Mouse (Mus musculus) CH12.LX (cell line): ENCODE results near the gene Celsr3. TPM values are rescaled to one million over a fixed set of nuclear protein-coding genes. Genes with fewer than 3 reads are reported as not detected.

ENCODE experiments used
- DNase-seq: peaks from one replicate; pipeline ENCODE4 v3.0.0-alpha.2; 2013; ENCODE audit errors: extremely low read depth
- H3K27ac ChIP-seq: 2 replicates; pipeline ENCODE4 v1.5.1; 2012; ENCODE audit warnings: low read depth, mild to moderate bottlenecking, control low read depth, moderate library complexity; ENCODE audit not compliant: insufficient read depth
- H3K27me3 ChIP-seq: replicated peaks from 2 replicates; pipeline ENCODE3; 2012; ENCODE audit warnings: inconsistent platforms
- H3K36me3 ChIP-seq, 2 experiments: replicated peaks in 1 of 2; 2 replicates each; pipeline versions ENCODE3 to v1.6.1; 2012; ENCODE audit warnings: inconsistent platforms in 1 of 2, low read length in 1 of 2, mild to moderate bottlenecking in 1 of 2, mixed read lengths in 1 of 2, moderate library complexity in 1 of 2; ENCODE audit not compliant: control insufficient read depth in 1 of 2, insufficient read depth in 1 of 2
- H3K4me1 ChIP-seq, 2 experiments: 2 replicates each; pipeline ENCODE4 v1.6.1; 2012; ENCODE audit warnings: inconsistent platforms in 1 of 2, moderate library complexity in 1 of 2; ENCODE audit not compliant: insufficient read depth in 2 of 2, control insufficient read depth in 1 of 2
- H3K4me2 ChIP-seq: 2 replicates; pipeline ENCODE4 v1.6.1; 2012; ENCODE audit warnings: low read depth, mild to moderate bottlenecking, control low read depth; ENCODE audit not compliant: poor library complexity, insufficient read depth, severe bottlenecking
- H3K4me3 ChIP-seq, 3 experiments: fragments of 150-350 bp in 1 of 3; sonication (generic) in 1 of 3; replicated peaks in 1 of 3; 2 replicates each; pipeline versions ENCODE3 to v1.5.1; 2011 to 2012; ENCODE audit warnings: low read depth in 2 of 3, low read length in 2 of 3, mild to moderate bottlenecking in 2 of 3, moderate library complexity in 2 of 3, control low read depth in 1 of 3, improper control_type of control experiment in 1 of 3, inconsistent platforms in 1 of 3, mixed read lengths in 1 of 3; ENCODE audit not compliant: poor library complexity in 1 of 3
- H3K79me2 ChIP-seq: replicated peaks from 2 replicates; pipeline ENCODE4 v1.6.1; 2012; ENCODE audit warnings: mild to moderate bottlenecking, moderate library complexity; ENCODE audit not compliant: control insufficient read depth, poor library complexity, insufficient read depth, severe bottlenecking; ENCODE audit errors: extremely low read depth
- H3K9ac ChIP-seq: 2 replicates; pipeline ENCODE4 v1.6.1; 2012; ENCODE audit warnings: low read depth, mild to moderate bottlenecking, control low read depth, moderate library complexity; ENCODE audit not compliant: insufficient read depth
- H3K9me3 ChIP-seq: replicated peaks from 2 replicates; pipeline ENCODE3; 2012; ENCODE audit warnings: low read length, inconsistent platforms, mixed read lengths
- BHLHE40 ChIP-seq: IDR thresholded peaks from 2 replicates; pipeline ENCODE4 v1.6.1; 2011; ENCODE audit warnings: mild to moderate bottlenecking, low read depth, low read length, improper control_type of control experiment
- CHD2 ChIP-seq: IDR thresholded peaks from 2 replicates; pipeline ENCODE4 v1.6.1; 2011; ENCODE audit warnings: low read length, improper control_type of control experiment
- E2F4 ChIP-seq: IDR thresholded peaks from 2 replicates; pipeline ENCODE4 v1.6.1; 2011; ENCODE audit warnings: low read depth, low read length, improper control_type of control experiment; ENCODE audit not compliant: insufficient replicate concordance
- ELF1 ChIP-seq: IDR thresholded peaks from 2 replicates; pipeline ENCODE4 v1.6.1; 2014; ENCODE audit warnings: low read depth, mild to moderate bottlenecking, inconsistent platforms, low read length, improper control_type of control experiment
- EP300 ChIP-seq: IDR thresholded peaks from 2 replicates; pipeline ENCODE4 v1.6.1; 2011; ENCODE audit warnings: low read length, improper control_type of control experiment
- ETS1 ChIP-seq: conservative IDR thresholded peaks from 2 replicates; pipeline ENCODE4 v1.6.1; 2012; ENCODE audit warnings: low read depth, mild to moderate bottlenecking, inconsistent platforms, low read length, improper control_type of control experiment, moderate library complexity
- JUN ChIP-seq: IDR thresholded peaks from 2 replicates; pipeline ENCODE4 v1.6.1; 2011; ENCODE audit warnings: low read depth, mild to moderate bottlenecking, low read length, improper control_type of control experiment, moderate library complexity; ENCODE audit not compliant: insufficient read depth
- JUND ChIP-seq: conservative IDR thresholded peaks from 2 replicates; pipeline ENCODE4 v1.6.1; 2011; ENCODE audit warnings: low read depth, low read length, improper control_type of control experiment
- MAFK ChIP-seq: IDR thresholded peaks from 2 replicates; pipeline ENCODE4 v1.6.1; 2011; ENCODE audit warnings: low read length, improper control_type of control experiment; ENCODE audit not compliant: insufficient replicate concordance
- MAZ ChIP-seq: IDR thresholded peaks from 2 replicates; pipeline ENCODE4 v1.6.1; 2012; ENCODE audit warnings: low read depth, mild to moderate bottlenecking, inconsistent platforms, low read length, improper control_type of control experiment, moderate library complexity
- MYC ChIP-seq: IDR thresholded peaks from 2 replicates; pipeline ENCODE4 v1.6.1; 2011; ENCODE audit warnings: low read depth, mild to moderate bottlenecking, improper control_type of control experiment, low read length
- NELFE ChIP-seq: IDR thresholded peaks from 2 replicates; pipeline ENCODE4 v1.6.1; 2011; ENCODE audit warnings: low read depth, low read length, improper control_type of control experiment
- NRF1 ChIP-seq: IDR thresholded peaks from 2 replicates; pipeline ENCODE4 v1.6.1; 2014; ENCODE audit warnings: low read depth, mild to moderate bottlenecking, inconsistent platforms, low read length, improper control_type of control experiment, moderate library complexity
- RCOR1 ChIP-seq: conservative IDR thresholded peaks from 2 replicates; pipeline ENCODE4 v1.6.1; 2012; ENCODE audit warnings: low read depth, mild to moderate bottlenecking, inconsistent platforms, low read length, improper control_type of control experiment
- SIN3A ChIP-seq: IDR thresholded peaks from 2 replicates; pipeline ENCODE4 v1.6.1; 2012; ENCODE audit warnings: low read length, improper control_type of control experiment, inconsistent platforms
- SMC3 ChIP-seq: IDR thresholded peaks from 2 replicates; pipeline ENCODE4 v1.6.1; 2011; ENCODE audit warnings: low read depth, low read length, improper control_type of control experiment
- TBP ChIP-seq: conservative IDR thresholded peaks from 2 replicates; pipeline ENCODE4 v1.6.1; 2011; ENCODE audit warnings: low read depth, low read length, improper control_type of control experiment
- TCF12 ChIP-seq: IDR thresholded peaks from 2 replicates; pipeline ENCODE4 v1.6.1; 2014; ENCODE audit warnings: low read depth, mild to moderate bottlenecking, inconsistent platforms, low read length, improper control_type of control experiment
- UBTF ChIP-seq: IDR thresholded peaks from 2 replicates; pipeline ENCODE4 v1.6.1; 2012; ENCODE audit warnings: low read depth, mild to moderate bottlenecking, inconsistent platforms, low read length, improper control_type of control experiment, moderate library complexity
- USF1 ChIP-seq: IDR thresholded peaks from 2 replicates; pipeline ENCODE4 v1.6.1; 2014; ENCODE audit warnings: low read depth, mild to moderate bottlenecking, inconsistent platforms, low read length, improper control_type of control experiment
- USF2 ChIP-seq: conservative IDR thresholded peaks from 2 replicates; pipeline ENCODE4 v1.6.1; 2011; ENCODE audit warnings: low read depth, low read length, improper control_type of control experiment
- ZKSCAN1 ChIP-seq: IDR thresholded peaks from 2 replicates; pipeline ENCODE4 v1.6.1; 2012; ENCODE audit warnings: low read depth, inconsistent platforms, low read length, improper control_type of control experiment, borderline replicate concordance
- ZMIZ1 ChIP-seq: IDR thresholded peaks from 2 replicates; pipeline ENCODE4 v1.6.1; 2012; ENCODE audit warnings: low read depth, mild to moderate bottlenecking, inconsistent platforms, low read length, improper control_type of control experiment
- ZNF384 ChIP-seq: IDR thresholded peaks from 2 replicates; pipeline ENCODE4 v1.6.1; 2012; ENCODE audit warnings: low read depth, low read length, improper control_type of control experiment, inconsistent platforms
- dilution Hi-C: fragments of 300-500 bp; cut with MboI; formaldehyde crosslinking; loops from 2 replicates; pipeline ENCODE4 v1.14.3; 2020; ENCODE audit warnings: low sequenced_read_pairs; ENCODE audit not compliant: extremely low pct_unique_long_range_greater_than_20kb, extremely low pct_ligation_motif_present
- in situ Hi-C: fragments of 300-500 bp; cut with MboI; formaldehyde crosslinking; loops from 3 replicates; pipeline ENCODE4 v1.14.3; 2019; ENCODE audit warnings: low sequenced_read_pairs, low pct_ligation_motif_present, low pct_unique_long_range_greater_than_20kb, mixed read lengths
- polyA plus RNA-seq: library from polyadenylated mRNA; unstranded; fragments of >175 nt; gene quantifications from 2 replicates; pipeline ENCODE4 v1.2.1, GENCODE M21; 2012; ENCODE audit warnings: low read depth; ENCODE audit not compliant: insufficient read length
- total RNA-seq, 2 experiments: library from RNA; depleted of rRNA; stranded (reverse); fragments of 300-350 nt in 1 of 2; fragments of >200 nt in 1 of 2; gene quantifications; 2 replicates each; pipeline ENCODE4 v1.2.3; 2012 to 2014

Gene Celsr3
- total and polyA plus RNA-seq, 3 experiments, result 0.04 TPM; not detected in 2

- H3K27me3 ChIP-seq, result no peaks in the 10 kb centered on the region
- DNase-seq, result no peak
- no peak overlapping the region for H3K4me2 ChIP-seq
- TF ChIP-seq USF1 (no peak), JUND (no peak), CHD2 (no peak), ZNF384 (no peak), E2F4 (no peak), UBTF (no peak), MAFK (no peak), JUN (no peak), SMC3 (no peak), MAZ (no peak), TBP (no peak)
- TF ChIP-seq, all 38 proteins: peak for 0
- Histone ChIP-seq H3K9ac (no peak overlapping the region), H3K4me1 (peaks cover 12 to 23% of the 10 kb centered on the region in 2 experiments), H3K36me3 (peaks cover 36 to 71% of the 10 kb centered on the region in 2 experiments), H3K27ac (no peak overlapping the region), H3K4me3 (no peak overlapping the region), H3K79me2 (no peaks in the 10 kb centered on the region), H3K9me3 (no peaks in the 10 kb centered on the region)
- in situ Hi-C loops, result loop anchor here (10.0 kb wide), 1 partner anchor 51 kb away; no protein-coding TSS in a partner anchor
- dilution Hi-C loops, result no loop called here
Measured at GRCm38 (mm10) chr9:108805768-108806167, 20.4 kb upstream of the Celsr3 start.

- no peak overlapping the region for H3K27ac ChIP-seq
- no peak overlapping the region for H3K9ac ChIP-seq
- dilution Hi-C loops, result no loop called here
- in situ Hi-C loops, result loop anchor here (10.0 kb wide), 1 partner anchor 52 kb away; no protein-coding TSS in a partner anchor
- H3K4me3 ChIP-seq, result no peak overlapping the region
- no peaks in the 10 kb centered on the region for H3K79me2 ChIP-seq
- H3K9me3 ChIP-seq, result no peaks in the 10 kb centered on the region
- TF ChIP-seq SIN3A (no peak), BHLHE40 (no peak), ETS1 (no peak), MYC (no peak), ELF1 (no peak), ZMIZ1 (no peak), USF2 (no peak), E2F4 (no peak), JUND (no peak), NELFE (no peak), TCF12 (no peak), NRF1 (no peak), RCOR1 (no peak), TBP (no peak), EP300 (no peak), MAFK (no peak), ZKSCAN1 (no peak)
- H3K4me2 ChIP-seq, result no peak overlapping the region
- H3K36me3 ChIP-seq, result peaks cover 35 to 71% of the 10 kb centered on the region in 2 experiments
- DNase-seq, result no peak
- H3K4me1 ChIP-seq, result peaks cover 13 to 29% of the 10 kb centered on the region in 2 experiments
- H3K27me3 ChIP-seq, result no peaks in the 10 kb centered on the region
Measured at GRCm38 (mm10) chr9:108806379-108806778, 19.7 kb upstream of the Celsr3 start.
